Mouse (Mus musculus): ENCODE measurements around the gene Ifna16. TPM values are rescaled to one million over a fixed set of nuclear protein-coding genes. Genes with fewer than 3 reads are reported as not detected.

Ifna16 gene
- polyA plus RNA-seq, 1 experiment from 2014 or later: not detected

GRCm38 (mm10) chr4:88641077-88641831 is 35.5 kb downstream of the Ifna16 start:
- Histone ChIP-seq H3K4me1 (replicated peaks) (no peaks in the 10 kb centered on the region), H3K27me3 (no peaks in the 10 kb centered on the region), H3K27ac (no peak overlapping the region), H3K4me2 (peak overlapping the region; percentile 60), H3K36me3 (no peaks in the 10 kb centered on the region), H3K4me3 (peak overlapping the region; percentile 60), H3K9me3 (replicated peaks) (no peaks in the 10 kb centered on the region), H3K9ac (no peak overlapping the region)
- WGBS: 15% methylated on average over 11 of the region's 11 CpGs
- peak; percentile 90 for ATAC-seq (replicated peaks; ENCODE audit: insufficient number of reproducible peaks, insufficient read depth, low FRiP score, low read depth)

GRCm38 (mm10) chr4:88640704-88641076 is 36.0 kb downstream of the Ifna16 start:
- WGBS: 51% methylated on average over 8 of the region's 8 CpGs

GRCm38 (mm10) chr4:88634311-88634710 is 42.4 kb downstream of the Ifna16 start, which contains the start of gene C87499:
Gene C87499 (minus strand): TSS chr4:88634411.
- no peaks in the 10 kb centered on the region for H3K36me3 ChIP-seq
- H3K9ac ChIP-seq: no peak within 1 kb of the TSS
- ATAC-seq (replicated peaks; ENCODE audit: insufficient number of reproducible peaks, insufficient read depth, low FRiP score, low read depth): no peak
- H3K4me1 ChIP-seq (replicated peaks): no peaks in the 10 kb centered on the region
- no peaks in the 10 kb centered on the region for H3K27me3 ChIP-seq
- no peak within 1 kb of the TSS for H3K27ac ChIP-seq
- H3K4me2 ChIP-seq: no peak within 1 kb of the TSS
- no peak within 1 kb of the TSS for H3K4me3 ChIP-seq
- no peaks in the 10 kb centered on the region for H3K9me3 ChIP-seq (replicated peaks)
- 77% methylated on average over 4 of the region's 4 CpGs for WGBS

More at GRCm38 (mm10) chr4:88640704-88641076, 36.0 kb downstream of the Ifna16 start:
- no peaks in the 10 kb centered on the region for H3K9me3 ChIP-seq (replicated peaks)
- peak overlapping the region; percentile 60 for H3K4me3 ChIP-seq
- H3K27me3 ChIP-seq: no peaks in the 10 kb centered on the region
- no peaks in the 10 kb centered on the region for H3K36me3 ChIP-seq
- no peak overlapping the region for H3K9ac ChIP-seq
- H3K27ac ChIP-seq: no peak overlapping the region
- ATAC-seq (replicated peaks; ENCODE audit: insufficient number of reproducible peaks, insufficient read depth, low FRiP score, low read depth): no peak
- peak overlapping the region; percentile 60 for H3K4me2 ChIP-seq
- no peaks in the 10 kb centered on the region for H3K4me1 ChIP-seq (replicated peaks)

Other genes starting within 250 kb of the Ifna16 start
- gene Hacd4, start 238.0 kb downstream of the Ifna16 start, polyA plus RNA-seq (2015; fragmentation: Nextera tagmentation; extraction: Ambion mirVana): 7.9 and 9.4 TPM in 2 replicates
- not detected in 2 replicates for gene Ifnb1, start 154.2 kb downstream of the Ifna16 start, polyA plus RNA-seq (2015; fragmentation: Nextera tagmentation; extraction: Ambion mirVana)
- not detected in 2 replicates for gene Ifna15, start 118.7 kb downstream of the Ifna16 start, polyA plus RNA-seq (2015; fragmentation: Nextera tagmentation; extraction: Ambion mirVana)
- not detected in 2 replicates for gene Ifna14, start 105.1 kb downstream of the Ifna16 start, polyA plus RNA-seq (2015; fragmentation: Nextera tagmentation; extraction: Ambion mirVana)
- not detected in 2 replicates for gene Ifna9, start 84.5 kb downstream of the Ifna16 start, polyA plus RNA-seq (2015; fragmentation: Nextera tagmentation; extraction: Ambion mirVana)
- not detected in 2 replicates for gene Ifna12, start 73.5 kb downstream of the Ifna16 start, polyA plus RNA-seq (2015; fragmentation: Nextera tagmentation; extraction: Ambion mirVana)
- gene C87499, start 42.5 kb downstream of the Ifna16 start, polyA plus RNA-seq (2015; fragmentation: Nextera tagmentation; extraction: Ambion mirVana): not detected in 2 replicates
- gene Ifna13, start 32.5 kb downstream of the Ifna16 start, polyA plus RNA-seq (2015; fragmentation: Nextera tagmentation; extraction: Ambion mirVana): not detected in 2 replicates
- gene Ifna2, start 7.0 kb upstream of the Ifna16 start, polyA plus RNA-seq (2015; fragmentation: Nextera tagmentation; extraction: Ambion mirVana): not detected in 2 replicates
- not detected in 2 replicates for gene Ifnab, start 14.4 kb upstream of the Ifna16 start, polyA plus RNA-seq (2015; fragmentation: Nextera tagmentation; extraction: Ambion mirVana)
- gene Gm26566, start 44.9 kb upstream of the Ifna16 start, polyA plus RNA-seq (2015; fragmentation: Nextera tagmentation; extraction: Ambion mirVana): 0.82 and 0.93 TPM in 2 replicates
- 77.5 and 78.4 TPM in 2 replicates for gene Klhl9, start 45.5 kb upstream of the Ifna16 start, polyA plus RNA-seq (2015; fragmentation: Nextera tagmentation; extraction: Ambion mirVana)
- not detected in 2 replicates for gene Gm13271, start 77.9 kb upstream of the Ifna16 start, polyA plus RNA-seq (2015; fragmentation: Nextera tagmentation; extraction: Ambion mirVana)
- 0.11 and 0.23 TPM in 2 replicates for gene Gm13283, start 83.2 kb upstream of the Ifna16 start, polyA plus RNA-seq (2015; fragmentation: Nextera tagmentation; extraction: Ambion mirVana)
- gene Gm13290, start 96.9 kb upstream of the Ifna16 start, polyA plus RNA-seq (2015; fragmentation: Nextera tagmentation; extraction: Ambion mirVana): 0.48 TPM in 1 of 2 replicates, not detected in the other
- gene Gm13289, start 100.0 kb upstream of the Ifna16 start, polyA plus RNA-seq (2015; fragmentation: Nextera tagmentation; extraction: Ambion mirVana): not detected in 2 replicates
- gene Gm13272, start 102.9 kb upstream of the Ifna16 start, polyA plus RNA-seq (2015; fragmentation: Nextera tagmentation; extraction: Ambion mirVana): 0.28 TPM in 1 of 2 replicates, not detected in the other
- gene Ifnz, start 105.2 kb upstream of the Ifna16 start, polyA plus RNA-seq (2015; fragmentation: Nextera tagmentation; extraction: Ambion mirVana): 0.53 TPM in 1 of 2 replicates, not detected in the other
- not detected in 2 replicates for gene Gm13276, start 108.8 kb upstream of the Ifna16 start, polyA plus RNA-seq (2015; fragmentation: Nextera tagmentation; extraction: Ambion mirVana)
- gene Gm13277, start 111.7 kb upstream of the Ifna16 start, polyA plus RNA-seq (2015; fragmentation: Nextera tagmentation; extraction: Ambion mirVana): not detected in 2 replicates
- gene Gm13278, start 114.6 kb upstream of the Ifna16 start, polyA plus RNA-seq (2015; fragmentation: Nextera tagmentation; extraction: Ambion mirVana): not detected in 2 replicates
- gene Gm13275, start 117.6 kb upstream of the Ifna16 start, polyA plus RNA-seq (2015; fragmentation: Nextera tagmentation; extraction: Ambion mirVana): not detected in 2 replicates
- gene Gm13279, start 120.5 kb upstream of the Ifna16 start, polyA plus RNA-seq (2015; fragmentation: Nextera tagmentation; extraction: Ambion mirVana): not detected in 2 replicates
- gene Gm13285, start 122.7 kb upstream of the Ifna16 start, polyA plus RNA-seq (2015; fragmentation: Nextera tagmentation; extraction: Ambion mirVana): 0.79 and 0.82 TPM in 2 replicates
- gene Gm13287, start 126.3 kb upstream of the Ifna16 start, polyA plus RNA-seq (2015; fragmentation: Nextera tagmentation; extraction: Ambion mirVana): not detected in 2 replicates
- 0.08 TPM in 1 of 2 replicates, not detected in the other for gene Gm13288, start 128.6 kb upstream of the Ifna16 start, polyA plus RNA-seq (2015; fragmentation: Nextera tagmentation; extraction: Ambion mirVana)
- not detected in 2 replicates for gene Ifna7, start 139.3 kb upstream of the Ifna16 start, polyA plus RNA-seq (2015; fragmentation: Nextera tagmentation; extraction: Ambion mirVana)
- not detected in 2 replicates for gene Ifna11, start 143.0 kb upstream of the Ifna16 start, polyA plus RNA-seq (2015; fragmentation: Nextera tagmentation; extraction: Ambion mirVana)
- gene Ifna6, start 150.5 kb upstream of the Ifna16 start, polyA plus RNA-seq (2015; fragmentation: Nextera tagmentation; extraction: Ambion mirVana): not detected in 2 replicates
- gene Ifna5, start 158.6 kb upstream of the Ifna16 start, polyA plus RNA-seq (2015; fragmentation: Nextera tagmentation; extraction: Ambion mirVana): not detected in 2 replicates
- not detected in 2 replicates for gene Ifna4, start 164.9 kb upstream of the Ifna16 start, polyA plus RNA-seq (2015; fragmentation: Nextera tagmentation; extraction: Ambion mirVana)
- not detected in 2 replicates for gene Ifna1, start 173.2 kb upstream of the Ifna16 start, polyA plus RNA-seq (2015; fragmentation: Nextera tagmentation; extraction: Ambion mirVana)
- not detected in 2 replicates for gene Ifne, start 203.3 kb upstream of the Ifna16 start, polyA plus RNA-seq (2015; fragmentation: Nextera tagmentation; extraction: Ambion mirVana)